Mouse (Mus musculus) MEL (cell line): ENCODE results near the gene Olfr846. TPM values are rescaled to one million over a fixed set of nuclear protein-coding genes. Genes with fewer than 3 reads are reported as not detected.

Source experiments
- DNase-seq: peaks from one replicate; pipeline ENCODE4 v3.0.0; 2011; ENCODE audit warnings: low read depth, low spot score
- H3K27ac ChIP-seq: 2 replicates; pipeline ENCODE4 v1.5.1; 2012; ENCODE audit warnings: low read depth, mild to moderate bottlenecking, control low read depth, low read length, moderate library complexity; ENCODE audit not compliant: control insufficient read depth
- H3K27me3 ChIP-seq, 2 experiments: fragments of 150-350 bp in 1 of 2; sonication (generic) in 1 of 2; 2 replicates each; pipeline ENCODE4 v1.6.1; 2012; ENCODE audit warnings: low read length in 2 of 2, mild to moderate bottlenecking in 2 of 2, improper control_type of control experiment in 1 of 2, moderate library complexity in 1 of 2; ENCODE audit not compliant: insufficient read depth in 2 of 2, control insufficient read depth in 1 of 2
- H3K36me3 ChIP-seq, 2 experiments: 2 replicates each; pipeline ENCODE4 v1.6.1; 2012 to 2014; ENCODE audit warnings: low read length in 2 of 2, improper control_type of control experiment in 1 of 2, inconsistent platforms in 1 of 2, mild to moderate bottlenecking in 1 of 2; ENCODE audit not compliant: insufficient read depth in 2 of 2, control insufficient read depth in 1 of 2
- H3K4me1 ChIP-seq, 2 experiments: fragments of 150-350 bp in 1 of 2; sonication (generic) in 1 of 2; 2 replicates each; pipeline ENCODE4 v1.6.1; 2012; ENCODE audit warnings: low read length in 2 of 2, improper control_type of control experiment in 1 of 2, mild to moderate bottlenecking in 1 of 2; ENCODE audit not compliant: insufficient read depth in 2 of 2, control insufficient read depth in 1 of 2
- H3K4me3 ChIP-seq, 2 experiments: fragments of 150-350 bp in 1 of 2; sonication (generic) in 1 of 2; 2 replicates each; pipeline ENCODE4 v1.5.1; 2012; ENCODE audit warnings: low read depth in 2 of 2, low read length in 2 of 2, mild to moderate bottlenecking in 2 of 2, moderate library complexity in 2 of 2, control low read depth in 1 of 2, improper control_type of control experiment in 1 of 2; ENCODE audit not compliant: control insufficient read depth in 1 of 2, insufficient read depth in 1 of 2
- H3K79me2 ChIP-seq: 2 replicates; pipeline ENCODE4 v1.6.1; 2012; ENCODE audit warnings: mild to moderate bottlenecking, low read length, moderate library complexity; ENCODE audit not compliant: control insufficient read depth, poor library complexity, insufficient read depth
- H3K9ac ChIP-seq: 2 replicates; pipeline ENCODE4 v1.6.1; 2012; ENCODE audit warnings: low read depth, mild to moderate bottlenecking, control low read depth, low read length, moderate library complexity; ENCODE audit not compliant: control insufficient read depth, poor library complexity, severe bottlenecking
- H3K9me3 ChIP-seq: fragments of 150-350 bp; sonication (generic); replicated peaks from 2 replicates; pipeline ENCODE4 v1.6.1; 2012; ENCODE audit warnings: mild to moderate bottlenecking, low read length, improper control_type of control experiment, moderate library complexity; ENCODE audit not compliant: insufficient read depth
- CTCF ChIP-seq, 3 experiments: IDR thresholded peaks in 2 of 3; conservative IDR thresholded peaks in 1 of 3; 2 replicates each; pipeline ENCODE4 v1.5.1; 2011 to 2012; ENCODE audit warnings: low read length in 3 of 3, low read depth in 2 of 3, mild to moderate bottlenecking in 2 of 3, improper control_type of control experiment in 1 of 3, inconsistent platforms in 1 of 3, mixed read lengths in 1 of 3, moderate library complexity in 1 of 3; ENCODE audit not compliant: control insufficient read depth in 1 of 3, insufficient read depth in 1 of 3, poor library complexity in 1 of 3, severe bottlenecking in 1 of 3
- EP300 ChIP-seq, 2 experiments: IDR thresholded peaks; 2 replicates each; pipeline ENCODE4 v1.6.1; 2011; ENCODE audit warnings: improper control_type of control experiment in 2 of 2, low read length in 2 of 2, low read depth in 1 of 2, mild to moderate bottlenecking in 1 of 2
- GABPA ChIP-seq: IDR thresholded peaks from 2 replicates; pipeline ENCODE4 v1.6.1; 2012; ENCODE audit warnings: low read depth, mild to moderate bottlenecking, inconsistent platforms, low read length, improper control_type of control experiment, moderate library complexity
- GATA1 ChIP-seq: IDR thresholded peaks from 2 replicates; pipeline ENCODE4 v1.6.1; 2011; ENCODE audit warnings: low read depth, low read length, improper control_type of control experiment
- HCFC1 ChIP-seq: IDR thresholded peaks from 2 replicates; pipeline ENCODE4 v1.6.1; 2012; ENCODE audit warnings: low read depth, mild to moderate bottlenecking, inconsistent platforms, low read length, improper control_type of control experiment, moderate library complexity
- JUND ChIP-seq: IDR thresholded peaks from 2 replicates; pipeline ENCODE4 v1.6.1; 2011; ENCODE audit warnings: low read depth, mild to moderate bottlenecking, improper control_type of control experiment, low read length
- KAT2A ChIP-seq: conservative IDR thresholded peaks from 2 replicates; pipeline ENCODE4 v1.6.1; 2012; ENCODE audit warnings: low read depth, low read length, improper control_type of control experiment, inconsistent platforms
- MAFK ChIP-seq: IDR thresholded peaks from 2 replicates; pipeline ENCODE4 v1.6.1; 2011; ENCODE audit warnings: low read depth, mild to moderate bottlenecking, low read length, improper control_type of control experiment, borderline replicate concordance
- MAZ ChIP-seq: IDR thresholded peaks from 2 replicates; pipeline ENCODE4 v1.6.1; 2012; ENCODE audit warnings: low read depth, mild to moderate bottlenecking, inconsistent platforms, low read length, improper control_type of control experiment
- MEF2A ChIP-seq: IDR thresholded peaks from 2 replicates; pipeline ENCODE4 v1.6.1; 2014; ENCODE audit warnings: low read depth, mild to moderate bottlenecking, inconsistent platforms, low read length, improper control_type of control experiment; ENCODE audit not compliant: poor library complexity, insufficient replicate concordance, severe bottlenecking; ENCODE audit errors: extremely low read depth
- MXI1 ChIP-seq: IDR thresholded peaks from 2 replicates; pipeline ENCODE4 v1.6.1; 2011; ENCODE audit warnings: mild to moderate bottlenecking, low read depth, low read length, improper control_type of control experiment
- NELFE ChIP-seq: IDR thresholded peaks from 2 replicates; pipeline ENCODE4 v1.6.1; 2011; ENCODE audit warnings: low read depth, low read length, improper control_type of control experiment
- RCOR1 ChIP-seq: IDR thresholded peaks from 2 replicates; pipeline ENCODE4 v1.6.1; 2012; ENCODE audit warnings: low read depth, mild to moderate bottlenecking, inconsistent platforms, low read length, improper control_type of control experiment
- SIN3A ChIP-seq: IDR thresholded peaks from 2 replicates; pipeline ENCODE4 v1.6.1; 2012; ENCODE audit warnings: low read length, improper control_type of control experiment, inconsistent platforms
- TBP ChIP-seq: IDR thresholded peaks from 2 replicates; pipeline ENCODE4 v1.8.0; 2011; ENCODE audit warnings: low read depth, low read length, improper control_type of control experiment
- USF1 ChIP-seq: IDR thresholded peaks from 2 replicates; pipeline ENCODE4 v1.6.1; 2014; ENCODE audit warnings: low read depth, mild to moderate bottlenecking, inconsistent platforms, low read length, improper control_type of control experiment, moderate library complexity
- ZKSCAN1 ChIP-seq: IDR thresholded peaks from 2 replicates; pipeline ENCODE4 v1.6.1; 2012; ENCODE audit warnings: low read depth, mild to moderate bottlenecking, inconsistent platforms, low read length, improper control_type of control experiment, moderate library complexity
- ZNF384 ChIP-seq: IDR thresholded peaks from 2 replicates; pipeline ENCODE4 v1.6.1; 2012; ENCODE audit warnings: low read depth, mild to moderate bottlenecking, inconsistent platforms, low read length, improper control_type of control experiment
- polyA plus RNA-seq, 2 experiments: library from polyadenylated mRNA; stranded (reverse) in 1 of 2; unstranded in 1 of 2; fragments of >175 nt in 1 of 2; fragments of >200 nt in 1 of 2; gene quantifications; 2 replicates each; pipeline versions ENCODE4 v1.2.1 to v1.2.4; 2012; ENCODE audit warnings: low replicate concordance in 2 of 2, low read depth in 1 of 2; ENCODE audit not compliant: insufficient read length in 2 of 2, insufficient read depth in 1 of 2, missing spikeins in 1 of 2
- total RNA-seq: library from RNA; depleted of rRNA; stranded (reverse); fragments of 300-350 nt; gene quantifications from 2 replicates; pipeline ENCODE4 v1.2.3, GENCODE M21; 2012; rRNA removed

Olfr846 gene
- total and polyA plus RNA-seq, 3 experiments = not detected

GRCm38 (mm10) chr9:19336157-19336556 is 27.6 kb downstream of the Olfr846 start, which contains the start of gene Olfr845:
Olfr845 (plus strand) TSS chr9:19336457.
- no peak within 1 kb of the TSS for H3K4me3 ChIP-seq
- H3K27me3 ChIP-seq = no peaks in the 10 kb centered on the region
- no peak for DNase-seq
- no peak within 1 kb of the TSS for H3K27ac ChIP-seq
- H3K4me1 ChIP-seq = no peaks in the 10 kb centered on the region
- H3K9me3 ChIP-seq = no peaks in the 10 kb centered on the region
- no peaks in the 10 kb centered on the region for H3K36me3 ChIP-seq
- H3K9ac ChIP-seq = no peak within 1 kb of the TSS
- H3K79me2 ChIP-seq = no peaks in the 10 kb centered on the region
- TF ChIP-seq MXI1 (no peak), EP300 (IDR thresholded peaks at IDR 0.05; ENCODE audit: low read depth in 1 of 2, low read length in 2 of 2) (0 out of 4 replicates have a peak, but pooled peaks of 1 of the 2 experiments have one; percentile 13)

- H3K36me3 ChIP-seq = no peaks in the 10 kb centered on the region
- H3K9ac ChIP-seq = no peak within 1 kb of the TSS
- no peaks in the 10 kb centered on the region for H3K9me3 ChIP-seq
- DNase-seq = no peak
- no peaks in the 10 kb centered on the region for H3K4me1 ChIP-seq
- no peak within 1 kb of the TSS for H3K4me3 ChIP-seq
- peaks cover 0 to 1% of the 10 kb centered on the region in 2 experiments; a peak in 1 of 4 replicates for H3K27me3 ChIP-seq
- no peaks in the 10 kb centered on the region for H3K79me2 ChIP-seq
- H3K27ac ChIP-seq = no peak within 1 kb of the TSS
- no peak for TF ChIP-seq HCFC1
- TF ChIP-seq MAZ = no peak
- no peak for TF ChIP-seq MAFK
- TF ChIP-seq MEF2A = no peak
- no peak for TF ChIP-seq SIN3A
- TF ChIP-seq GATA1 = no peak
- TF ChIP-seq ZKSCAN1 = no peak
- no peak for TF ChIP-seq JUND
- TF ChIP-seq ZNF384 = no peak
- no peak for TF ChIP-seq GABPA
- no peak for TF ChIP-seq KAT2A
- no peak for TF ChIP-seq USF1
- TF ChIP-seq CTCF (IDR thresholded peaks at IDR 0.05 in 2 of 3, conservative IDR thresholded peaks at IDR 0.05 in 1 of 3; ENCODE audit: control insufficient read depth in 1 of 3, insufficient read depth in 1 of 3, low read depth in 2 of 3, low read length in 3 of 3, poor library complexity in 1 of 3, severe bottlenecking in 1 of 3) = no peak
- TF ChIP-seq EP300 (IDR thresholded peaks at IDR 0.05; ENCODE audit: low read depth in 1 of 2, low read length in 2 of 2) = no peak
- TF ChIP-seq NELFE = no peak
- no peak for TF ChIP-seq TBP
- no peak for TF ChIP-seq RCOR1
Measured at GRCm38 (mm10) chr9:19316047-19316446, 47.8 kb downstream of the Olfr846 start, which contains the start of gene Olfr844. Olfr844 (plus strand) TSS chr9:19316347.

Other genes with a start within 250 kb of the Olfr846 start
- 0.03 TPM in 1 of 2 replicates, not detected in the other for gene Olfr836, start 243.6 kb downstream of the Olfr846 start, total RNA-seq
- gene Olfr836, start 243.6 kb downstream of the Olfr846 start, polyA plus RNA-seq = not detected
- not detected in 2 replicates for gene Olfr837, start 227.7 kb downstream of the Olfr846 start, total RNA-seq
- not detected for gene Olfr837, start 227.7 kb downstream of the Olfr846 start, polyA plus RNA-seq
- gene Olfr839-ps1, start 186.7 kb downstream of the Olfr846 start, total RNA-seq = not detected in 2 replicates
- not detected for gene Olfr839-ps1, start 186.7 kb downstream of the Olfr846 start, polyA plus RNA-seq
- gene Olfr843, start 112.0 kb downstream of the Olfr846 start, total RNA-seq = not detected in 2 replicates
- not detected for gene Olfr843, start 112.0 kb downstream of the Olfr846 start, polyA plus RNA-seq
- gene Olfr844, start 47.7 kb downstream of the Olfr846 start, total RNA-seq = not detected in 2 replicates
- gene Olfr844, start 47.7 kb downstream of the Olfr846 start, polyA plus RNA-seq = not detected
- gene Olfr845, start 27.5 kb downstream of the Olfr846 start, total RNA-seq = not detected in 2 replicates
- not detected for gene Olfr845, start 27.5 kb downstream of the Olfr846 start, polyA plus RNA-seq
- gene Olfr847, start 14.7 kb upstream of the Olfr846 start, total RNA-seq = not detected in 2 replicates
- gene Olfr847, start 14.7 kb upstream of the Olfr846 start, polyA plus RNA-seq = not detected
- not detected in 2 replicates for gene Olfr849, start 76.3 kb upstream of the Olfr846 start, total RNA-seq
- gene Olfr849, start 76.3 kb upstream of the Olfr846 start, polyA plus RNA-seq = not detected
- gene Olfr850, start 114.2 kb upstream of the Olfr846 start, total RNA-seq = not detected in 2 replicates
- not detected for gene Olfr850, start 114.2 kb upstream of the Olfr846 start, polyA plus RNA-seq
- not detected in 2 replicates for gene Olfr851, start 129.3 kb upstream of the Olfr846 start, total RNA-seq
- gene Olfr851, start 129.3 kb upstream of the Olfr846 start, polyA plus RNA-seq = not detected
- not detected in 2 replicates for gene Olfr853, start 177.1 kb upstream of the Olfr846 start, total RNA-seq
- not detected for gene Olfr853, start 177.1 kb upstream of the Olfr846 start, polyA plus RNA-seq
- gene Olfr854, start 203.4 kb upstream of the Olfr846 start, total RNA-seq = not detected in 2 replicates
- not detected for gene Olfr854, start 203.4 kb upstream of the Olfr846 start, polyA plus RNA-seq
- not detected in 2 replicates for gene Olfr855, start 218.6 kb upstream of the Olfr846 start, total RNA-seq
- gene Olfr855, start 218.6 kb upstream of the Olfr846 start, polyA plus RNA-seq = not detected